Mouse (Mus musculus): ENCODE measurements around the gene Sumf1.

The Sumf1 gene

DNA sequence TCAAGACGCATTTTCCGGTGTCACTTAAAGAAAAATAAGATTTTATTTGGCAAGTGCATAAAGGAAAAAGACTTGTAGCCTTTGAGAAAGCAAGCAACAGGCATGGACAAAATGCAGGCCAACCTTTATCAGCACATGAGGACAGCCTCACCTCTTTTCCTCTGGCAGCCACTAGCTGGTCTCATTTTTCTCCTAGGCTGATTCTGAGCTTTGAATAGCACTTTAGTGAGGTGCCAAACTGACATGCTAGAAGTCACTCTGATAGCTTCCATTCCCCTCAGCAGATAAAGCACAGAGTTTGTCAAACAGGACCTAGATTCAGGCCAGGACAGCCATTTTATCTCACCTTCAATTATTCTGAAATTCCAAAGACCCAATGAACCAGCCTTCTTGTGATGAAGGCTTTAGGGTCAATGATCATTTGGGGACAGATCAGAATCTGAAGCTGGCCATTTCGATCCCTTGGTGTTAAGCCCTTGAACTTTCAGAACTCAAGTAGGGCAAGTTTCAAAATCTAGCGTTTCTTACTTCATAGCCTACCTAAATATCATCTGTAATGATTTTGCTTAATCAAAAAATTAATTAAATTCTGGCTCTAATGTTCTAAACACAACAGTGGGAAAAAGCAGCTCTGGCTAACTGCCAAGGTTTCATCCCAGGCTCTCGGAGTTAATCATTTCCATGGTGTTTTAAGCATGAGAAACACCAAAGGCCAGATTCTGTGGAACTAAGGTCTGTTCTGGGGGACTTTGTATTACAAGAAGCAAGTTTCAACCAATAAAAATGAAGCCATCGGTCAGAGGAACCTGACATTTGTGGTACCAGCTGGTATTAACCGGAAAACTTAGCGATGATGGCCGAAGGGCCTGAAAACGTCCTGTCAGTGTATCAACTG, 83.2 kb downstream of the Sumf1 start:
- ATAC-seq (ENCODE audit: insufficient number of reproducible peaks, low FRiP score, low TSS enrichment), result no peak

DNA sequence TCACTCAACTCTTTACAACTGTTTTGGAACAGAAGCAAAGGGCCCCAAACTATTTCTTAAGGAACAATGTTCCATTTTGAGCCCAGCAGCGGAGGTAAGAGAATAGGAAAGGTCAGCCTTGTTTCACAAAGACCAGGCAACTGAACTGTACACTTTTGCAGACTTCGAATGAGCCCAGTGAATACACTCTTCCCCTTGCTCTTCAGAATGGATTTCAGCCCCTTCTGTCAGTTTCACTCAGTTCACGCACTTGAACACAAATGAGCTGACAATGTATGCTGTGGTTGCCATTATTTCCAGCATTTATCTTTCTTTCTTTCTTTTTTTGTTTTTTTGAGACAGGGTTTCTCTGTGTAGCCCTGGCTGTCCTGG, 86.5 kb downstream of the Sumf1 start:
- no peak for ATAC-seq (ENCODE audit: insufficient number of reproducible peaks, low FRiP score, low TSS enrichment)

DNA sequence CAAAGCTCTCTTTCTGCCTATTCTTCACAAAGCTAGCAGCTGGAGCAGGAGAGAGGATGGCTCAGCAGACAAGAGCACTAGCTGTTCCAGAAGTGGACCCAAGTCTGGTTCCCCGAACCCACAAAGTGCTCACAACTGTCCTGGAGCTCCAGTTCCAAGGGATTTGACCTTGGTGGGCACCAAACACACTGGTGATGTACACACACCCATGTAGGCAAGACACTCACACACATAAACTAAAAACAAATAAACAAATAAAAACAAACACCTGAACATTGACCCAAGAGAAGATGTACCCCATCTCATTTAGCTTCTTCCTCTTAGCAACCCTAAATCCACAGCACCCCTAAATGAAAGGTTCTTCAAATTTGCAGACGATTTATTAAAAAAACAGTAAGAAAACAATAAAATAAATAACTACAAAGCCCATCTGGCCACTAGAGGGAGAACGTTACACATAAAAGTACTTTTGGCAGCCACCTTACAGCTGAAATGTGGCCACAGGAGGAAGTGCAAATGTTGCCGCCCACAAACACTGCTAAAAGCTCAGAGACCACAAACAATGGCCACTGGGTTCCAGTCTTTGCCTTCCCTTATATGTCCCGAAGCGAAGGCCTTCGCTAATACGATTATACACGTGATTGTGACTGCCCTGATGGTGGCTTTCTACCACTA, 87.1 kb downstream of the Sumf1 start:
- ATAC-seq (ENCODE audit: insufficient number of reproducible peaks, low FRiP score, low TSS enrichment), result no peak

DNA sequence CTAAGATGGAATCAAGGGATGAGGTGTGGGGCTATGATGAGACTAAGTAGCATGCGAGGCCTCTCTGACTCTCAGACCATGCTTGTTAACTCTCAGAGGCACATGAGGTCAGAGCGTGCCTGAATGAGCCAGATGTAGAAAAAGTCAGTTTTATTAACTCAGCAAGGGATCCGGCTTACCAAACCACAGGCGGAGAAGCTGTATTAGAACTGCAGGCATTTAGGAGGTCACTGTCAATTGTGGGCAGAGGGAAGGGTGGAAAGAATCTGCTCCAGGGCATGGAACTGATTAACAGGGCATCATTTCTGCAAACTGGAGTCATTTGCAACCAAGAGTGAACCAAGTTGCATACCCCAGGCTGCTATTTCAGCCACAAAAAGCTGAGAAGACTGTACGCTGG, 89.9 kb downstream of the Sumf1 start:
- no peak for ATAC-seq (ENCODE audit: insufficient number of reproducible peaks, low FRiP score, low TSS enrichment)

DNA sequence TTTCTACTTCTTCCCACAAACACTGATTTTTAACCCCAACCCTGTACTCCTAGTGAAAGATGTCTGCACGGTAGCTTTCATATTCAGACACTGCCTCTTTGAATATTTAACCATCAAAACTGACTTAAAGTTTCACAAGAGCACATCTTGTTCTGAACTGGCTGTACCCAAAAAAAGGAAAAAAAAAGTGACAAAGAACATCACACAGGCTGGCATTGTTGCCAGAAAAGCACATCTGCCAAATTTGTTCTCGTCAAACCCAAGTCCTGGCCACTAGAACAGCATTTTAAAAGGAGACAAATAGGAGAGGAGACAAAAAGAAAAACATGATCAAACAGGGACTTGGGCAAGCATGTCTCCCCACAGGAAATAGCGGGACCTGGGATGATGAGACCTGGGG, 91.9 kb downstream of the Sumf1 start:
- ATAC-seq (ENCODE audit: insufficient number of reproducible peaks, low FRiP score, low TSS enrichment), result no peak

DNA sequence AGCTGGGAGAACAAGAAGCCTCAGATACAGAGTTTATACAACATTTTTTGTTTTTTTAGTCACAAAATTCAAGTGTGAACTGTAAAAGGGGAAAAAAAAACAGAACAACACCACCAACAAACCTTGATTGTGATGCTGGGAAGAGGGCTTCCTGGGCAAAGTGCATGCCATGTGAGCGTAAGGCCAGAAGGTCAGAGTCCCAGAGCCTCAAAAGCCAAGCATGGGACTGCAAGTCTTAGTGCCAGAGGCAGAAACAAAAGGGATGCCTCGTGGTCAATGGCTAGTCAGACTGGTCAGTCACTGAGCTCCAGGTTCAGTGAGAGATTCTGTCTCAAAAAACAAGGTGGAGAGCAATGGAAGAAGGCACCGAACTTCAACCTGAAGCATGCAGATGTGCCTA, 92.7 kb downstream of the Sumf1 start:
- ATAC-seq (ENCODE audit: insufficient number of reproducible peaks, low FRiP score, low TSS enrichment), result no peak

DNA sequence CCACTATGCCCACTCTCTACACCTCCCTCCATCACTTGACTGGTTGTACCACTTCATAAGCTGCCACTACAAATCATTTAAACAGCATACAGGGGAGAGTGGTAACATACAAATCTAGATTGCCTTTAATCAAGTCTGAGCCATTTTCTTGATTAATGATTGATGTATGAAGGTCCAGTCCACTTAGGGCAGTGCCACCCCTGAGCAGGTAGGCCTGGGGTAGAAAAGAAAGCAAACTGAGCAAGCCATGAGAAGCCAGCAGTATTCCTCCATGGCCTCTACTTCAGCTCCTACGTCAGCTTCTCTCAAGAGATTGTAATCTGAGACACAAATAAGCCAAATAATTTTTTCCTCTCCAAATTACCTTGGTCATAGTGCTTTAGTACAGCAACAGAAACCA, 94.1 kb downstream of the Sumf1 start:
- ATAC-seq (ENCODE audit: insufficient number of reproducible peaks, low FRiP score, low TSS enrichment), result no peak

DNA sequence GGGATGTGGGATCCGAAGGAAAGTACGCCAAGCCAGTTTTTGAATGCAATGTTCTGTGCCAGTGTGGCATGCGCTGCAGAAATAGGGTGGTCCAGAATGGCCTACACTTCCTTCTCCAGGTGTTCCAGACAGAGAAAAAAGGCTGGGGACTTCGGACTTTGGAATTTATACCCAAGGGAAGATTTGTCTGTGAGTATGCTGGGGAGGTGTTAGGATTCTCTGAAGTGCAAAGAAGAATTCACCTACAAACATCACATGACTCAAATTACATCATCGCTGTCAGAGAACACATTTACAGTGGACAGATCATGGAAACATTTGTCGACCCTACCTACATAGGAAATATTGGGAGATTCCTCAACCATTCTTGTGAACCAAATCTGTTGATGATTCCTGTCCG, 109.5 kb downstream of the Sumf1 start:
- ATAC-seq (ENCODE audit: insufficient number of reproducible peaks, low FRiP score, low TSS enrichment), result no peak

DNA sequence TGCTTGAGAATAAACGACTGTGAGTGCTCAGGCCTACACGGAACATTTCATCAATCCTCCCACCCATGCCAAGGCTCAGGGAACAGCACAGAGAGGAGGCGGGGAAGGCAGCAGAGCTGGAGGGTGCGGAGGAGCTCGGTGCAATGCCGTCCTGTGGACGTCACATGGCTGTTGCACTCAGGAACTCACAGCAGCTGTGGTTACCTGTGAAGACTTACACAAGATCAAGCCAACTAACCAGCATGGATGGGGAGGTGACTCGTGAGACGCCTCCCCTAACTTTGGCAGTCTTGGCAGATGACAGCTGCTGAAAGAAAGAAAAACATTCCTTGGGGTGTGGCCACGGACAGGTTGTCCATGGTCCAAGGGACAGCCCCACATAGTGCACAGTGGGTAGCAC, 110.8 kb downstream of the Sumf1 start:
- ATAC-seq (ENCODE audit: insufficient number of reproducible peaks, low FRiP score, low TSS enrichment), result no peak

DNA sequence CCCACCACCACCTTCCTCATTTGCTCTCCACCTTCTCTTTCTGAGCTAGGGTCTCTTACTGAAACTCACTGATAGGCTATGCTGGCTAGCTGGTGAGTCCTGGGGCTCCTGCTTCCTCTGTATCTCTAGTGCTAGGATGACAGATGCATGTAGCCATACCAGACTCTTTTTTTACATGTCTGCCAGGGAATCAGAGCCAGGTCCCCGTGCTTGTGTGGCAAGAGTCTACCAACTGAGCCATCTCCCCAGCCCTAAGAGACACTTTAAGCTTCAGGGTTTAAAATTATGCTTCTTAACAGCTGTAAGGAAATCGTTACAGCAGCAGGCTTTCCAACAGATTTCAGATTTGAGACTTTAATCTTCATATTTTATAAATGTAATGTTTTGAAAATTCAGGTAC, 111.5 kb downstream of the Sumf1 start:
- no peak for ATAC-seq (ENCODE audit: insufficient number of reproducible peaks, low FRiP score, low TSS enrichment)

DNA sequence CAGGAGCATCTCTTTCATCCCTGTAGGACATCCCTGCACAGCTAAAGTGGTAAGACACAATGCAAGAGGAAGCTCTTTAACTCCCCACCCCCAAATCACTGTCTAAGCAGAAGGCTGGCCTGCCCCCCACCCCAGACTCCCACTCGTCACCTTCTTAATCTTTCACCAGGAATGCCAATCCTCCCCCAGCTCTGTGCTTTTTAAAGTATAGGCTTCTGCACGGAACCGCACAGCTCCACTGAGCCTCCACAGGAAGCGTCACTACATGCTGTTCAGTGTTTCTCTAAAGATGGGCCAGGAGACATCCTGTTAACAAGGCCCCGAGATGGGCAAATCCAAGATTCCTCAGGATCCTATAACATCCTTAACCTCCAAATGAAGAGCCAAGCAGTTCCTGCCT, 112.3 kb downstream of the Sumf1 start:
- ATAC-seq (ENCODE audit: insufficient number of reproducible peaks, low FRiP score, low TSS enrichment), result no peak

DNA sequence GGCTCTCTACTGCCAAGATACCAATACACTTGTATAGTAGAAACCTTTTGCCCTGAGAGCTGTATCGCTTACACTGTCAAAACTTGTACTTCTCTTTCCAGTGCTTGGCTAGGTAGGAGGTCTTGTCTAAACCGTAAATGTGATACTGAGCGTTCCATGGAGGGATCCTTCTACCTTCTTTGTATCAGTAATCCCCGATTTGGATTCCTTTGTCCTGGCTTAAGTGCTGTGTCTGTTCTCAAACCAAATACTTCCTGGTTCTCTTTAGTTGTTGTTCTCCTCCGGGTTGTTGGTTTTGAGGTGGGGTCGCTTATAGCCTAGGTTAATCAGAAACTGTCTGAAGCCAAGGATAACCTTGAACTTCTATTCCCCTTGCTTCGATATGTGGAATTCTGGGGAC, 114.4 kb downstream of the Sumf1 start:
- ATAC-seq (ENCODE audit: insufficient number of reproducible peaks, low FRiP score, low TSS enrichment), result no peak

DNA sequence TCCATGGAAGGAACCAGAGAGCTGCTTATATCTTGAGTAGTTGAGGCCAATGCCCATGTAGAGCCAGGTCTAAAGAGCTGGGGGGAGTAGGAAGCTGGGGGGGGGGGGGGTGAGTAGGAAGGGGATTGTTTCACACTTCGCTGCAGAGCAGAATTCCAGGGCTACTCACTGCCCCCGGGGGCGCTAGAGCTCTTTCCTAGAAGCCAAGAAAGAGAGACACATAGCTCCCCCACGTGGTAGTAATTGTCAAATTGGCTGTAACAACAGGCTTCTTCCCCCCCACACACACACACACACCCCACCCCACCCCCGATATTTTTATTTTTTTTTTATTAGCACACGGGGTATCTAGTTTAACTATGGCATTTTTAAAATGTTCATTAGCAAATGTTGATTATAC, 119.8 kb downstream of the Sumf1 start:
- ATAC-seq (ENCODE audit: insufficient number of reproducible peaks, low FRiP score, low TSS enrichment), result peak; percentile 26; the same call in 1 of the 2 replicates

DNA sequence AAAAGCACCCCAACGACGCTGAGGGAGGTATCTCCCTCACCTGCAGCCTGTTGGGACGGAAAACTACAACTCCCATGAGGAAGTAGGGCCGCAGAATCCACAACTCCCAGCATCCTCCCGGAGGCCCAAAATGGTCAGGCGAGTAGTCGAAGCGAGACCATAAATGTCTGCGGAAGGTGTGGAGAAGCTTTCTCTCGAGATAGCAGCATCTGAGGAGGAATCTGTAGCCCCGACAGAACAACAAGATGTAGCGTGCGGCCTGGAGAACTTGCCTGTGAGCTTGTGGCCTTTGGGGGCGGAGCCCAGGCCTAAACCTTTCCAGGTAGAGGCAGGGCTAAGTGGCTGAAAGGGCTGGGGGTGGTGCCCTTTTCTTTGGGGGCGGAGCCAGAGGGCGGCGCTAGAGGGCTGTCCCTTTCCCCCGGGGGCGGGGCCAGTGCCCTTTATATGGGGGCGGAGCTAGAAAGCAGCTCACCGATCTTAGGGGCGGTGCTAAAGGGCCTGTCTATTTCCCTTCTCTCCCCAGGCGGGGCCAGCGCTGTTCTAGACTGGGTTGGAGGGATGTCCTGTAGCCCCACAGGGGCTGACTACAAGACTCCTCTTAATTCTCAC, 120.4 kb downstream of the Sumf1 start, which contains the start of gene Setmar:
Gene Setmar, plus strand, starts transcription at position 128 of the 609 bp plus-strand sequence.
- peak; percentile 94 for ATAC-seq (ENCODE audit: insufficient number of reproducible peaks, low FRiP score, low TSS enrichment)

DNA sequence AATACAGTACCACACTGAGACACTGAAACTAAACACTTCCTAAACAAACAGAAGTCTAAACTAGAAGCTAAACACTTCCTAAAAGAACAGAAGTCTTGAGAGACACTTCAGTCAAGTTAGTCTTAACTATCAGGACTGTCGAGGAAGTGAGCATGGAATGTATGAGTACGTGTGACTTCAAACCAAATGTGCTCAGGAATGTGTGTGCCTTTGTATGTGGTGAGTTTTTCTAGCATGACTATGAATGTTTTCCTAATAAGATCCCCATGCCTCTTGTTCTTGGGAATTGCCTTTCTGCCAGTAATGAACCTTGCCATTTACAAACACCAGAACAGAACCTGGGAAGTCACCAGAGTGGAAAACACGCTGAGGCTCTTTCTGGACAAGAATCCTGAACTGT, 124.3 kb downstream of the Sumf1 start:
- no peak for ATAC-seq (ENCODE audit: insufficient number of reproducible peaks, low FRiP score, low TSS enrichment)

DNA sequence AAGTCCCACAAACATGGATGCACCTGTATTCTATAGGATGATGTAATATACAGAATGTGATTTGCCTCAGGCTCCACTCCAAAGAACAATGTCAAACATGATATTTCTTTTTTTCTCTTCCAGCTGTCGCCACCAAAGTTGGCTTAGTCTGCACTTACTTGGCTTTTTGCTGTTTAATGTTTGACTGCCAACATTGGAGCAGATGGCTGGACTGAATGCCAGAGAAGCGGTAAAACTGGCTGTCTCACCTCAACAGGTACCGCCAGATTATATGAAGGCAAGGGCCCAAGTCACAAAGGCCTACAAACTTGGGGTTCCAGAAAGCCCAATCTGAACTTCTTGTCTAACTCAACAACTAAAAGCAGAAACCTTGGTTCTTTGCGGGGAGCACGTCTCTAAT, 127.3 kb downstream of the Sumf1 start:
- no peak for ATAC-seq (ENCODE audit: insufficient number of reproducible peaks, low FRiP score, low TSS enrichment)

DNA sequence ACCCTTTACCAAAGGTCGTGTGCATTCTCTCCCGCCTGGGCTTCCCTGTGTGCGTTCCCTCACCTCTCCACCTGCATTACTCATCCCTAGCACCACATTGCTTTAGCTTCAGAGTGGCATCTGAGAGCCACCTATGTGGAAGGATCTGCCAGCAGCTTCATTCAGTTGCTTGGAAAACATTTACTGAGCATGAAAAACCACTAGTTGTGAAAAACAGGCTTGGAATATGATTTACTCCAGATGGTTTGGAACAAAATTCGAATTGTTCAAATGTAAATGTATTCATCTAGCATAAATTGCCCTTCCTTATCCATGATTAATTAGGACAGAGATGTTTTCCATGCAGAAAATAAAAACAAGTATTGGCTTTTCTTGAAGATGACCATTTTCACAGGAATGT, 128.0 kb downstream of the Sumf1 start:
- ATAC-seq (ENCODE audit: insufficient number of reproducible peaks, low FRiP score, low TSS enrichment), result no peak
